Mouse (Mus musculus) CD4-positive, CD25-positive, alpha-beta regulatory T cell, adult 2 months (primary cell): ENCODE data around the gene Zfp956.

Experiments used
- DNase-seq: peaks from one replicate; pipeline ENCODE4 v3.0.0-alpha.2; 2012; ENCODE audit warnings: low read depth, low spot score

Zfp956 gene

GRCm38 (mm10) chr6:47953191-47953726 is at the start of gene Zfp956:
TSS of gene Zfp956 (plus strand) at chr6:47953390.
- peak; percentile 95 for DNase-seq

GRCm38 (mm10) chr6:47903587-47903986 is 49.6 kb upstream of the Zfp956 start:
- DNase-seq = no peak

DNA sequence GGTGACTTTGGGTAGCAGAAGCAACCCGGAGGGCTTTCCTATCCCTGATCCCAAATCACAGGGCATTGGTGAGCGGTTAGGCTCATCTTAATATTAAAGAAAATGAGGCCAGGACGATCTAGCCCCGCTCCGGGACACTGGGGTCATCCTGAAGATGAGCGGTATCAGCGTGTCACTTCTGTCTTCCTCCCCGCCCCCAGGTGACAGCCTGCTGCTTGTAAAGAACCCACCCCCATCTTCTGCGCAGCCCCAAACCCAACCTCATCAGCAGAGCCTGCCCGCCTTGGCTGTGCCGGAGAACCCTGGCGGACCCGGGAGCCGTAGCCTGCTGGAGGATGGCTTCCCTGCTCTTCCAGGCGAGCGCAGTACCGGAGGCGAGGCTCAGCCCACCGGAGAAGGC is 48.8 kb upstream of the Zfp956 start:
- DNase-seq = no peak

DNA sequence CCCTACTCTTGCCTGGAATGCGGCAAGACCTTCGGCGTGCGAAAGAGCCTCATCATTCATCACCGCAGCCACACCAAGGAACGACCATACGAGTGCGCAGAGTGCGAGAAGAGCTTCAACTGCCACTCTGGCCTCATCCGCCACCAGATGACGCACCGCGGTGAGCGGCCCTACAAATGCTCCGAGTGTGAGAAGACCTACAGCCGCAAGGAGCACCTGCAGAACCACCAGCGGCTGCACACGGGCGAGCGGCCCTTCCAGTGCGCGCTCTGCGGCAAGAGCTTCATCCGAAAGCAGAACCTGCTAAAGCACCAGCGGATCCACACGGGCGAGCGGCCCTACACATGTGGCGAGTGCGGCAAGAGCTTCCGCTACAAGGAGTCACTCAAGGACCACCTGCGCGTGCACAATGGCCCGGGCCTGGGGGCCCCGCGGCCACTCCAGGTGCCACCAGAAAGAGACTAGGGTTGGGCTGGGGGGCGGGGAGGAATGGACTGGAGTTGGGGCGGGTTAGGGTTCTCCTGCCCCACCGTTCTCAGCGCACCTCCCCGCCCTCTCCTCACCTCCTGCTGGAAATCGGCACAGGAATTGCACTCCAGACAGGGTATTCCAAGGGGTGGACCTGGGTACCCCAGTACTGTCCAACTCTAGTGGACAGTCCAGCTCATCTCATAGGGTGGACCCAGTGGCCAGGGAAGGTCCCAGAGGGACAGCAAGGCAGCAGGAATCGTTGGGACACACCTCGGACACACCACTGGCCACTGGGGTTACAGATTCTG is 48.1 kb upstream of the Zfp956 start:
- DNase-seq = no peak

DNA sequence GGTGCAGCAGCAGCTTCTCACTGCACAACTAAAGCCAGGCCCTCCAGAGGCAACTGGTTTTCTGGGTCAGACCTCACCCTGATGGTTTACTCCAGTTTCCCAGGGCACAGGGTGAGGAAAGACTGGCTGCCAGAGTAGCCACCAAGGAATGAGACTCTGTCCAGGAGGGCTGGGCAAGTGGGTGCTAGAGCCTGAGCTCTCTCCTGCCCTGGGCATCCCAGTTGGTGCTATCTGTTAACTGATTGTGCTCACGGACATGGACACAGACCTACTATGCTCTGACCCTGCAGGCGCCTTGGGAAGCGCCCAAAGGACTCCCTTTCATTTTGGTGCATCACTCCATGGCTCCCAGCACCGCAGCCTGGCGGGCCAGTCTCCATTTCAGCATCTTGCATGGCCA is 46.9 kb upstream of the Zfp956 start:
- DNase-seq = no peak

DNA sequence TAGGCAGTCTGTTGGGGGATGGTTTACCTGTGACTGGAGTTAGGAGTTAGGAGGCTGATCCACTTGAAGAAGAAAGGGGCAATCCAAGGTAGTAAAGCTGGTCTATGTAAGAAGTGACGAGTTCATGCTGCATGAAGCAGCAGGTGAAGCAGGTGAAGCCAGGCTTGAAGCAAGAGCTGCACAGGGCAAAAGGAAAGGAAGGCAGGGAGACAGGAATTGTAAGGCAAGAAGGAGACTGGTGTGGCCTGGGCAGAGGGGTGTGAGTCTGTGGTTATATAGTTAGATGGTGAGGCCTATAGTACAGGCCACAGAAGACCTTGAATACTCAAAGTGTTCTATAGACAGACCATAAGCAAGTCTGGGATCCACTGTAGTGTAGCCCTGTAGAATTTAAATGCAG is 44.2 kb upstream of the Zfp956 start:
- DNase-seq = no peak

DNA sequence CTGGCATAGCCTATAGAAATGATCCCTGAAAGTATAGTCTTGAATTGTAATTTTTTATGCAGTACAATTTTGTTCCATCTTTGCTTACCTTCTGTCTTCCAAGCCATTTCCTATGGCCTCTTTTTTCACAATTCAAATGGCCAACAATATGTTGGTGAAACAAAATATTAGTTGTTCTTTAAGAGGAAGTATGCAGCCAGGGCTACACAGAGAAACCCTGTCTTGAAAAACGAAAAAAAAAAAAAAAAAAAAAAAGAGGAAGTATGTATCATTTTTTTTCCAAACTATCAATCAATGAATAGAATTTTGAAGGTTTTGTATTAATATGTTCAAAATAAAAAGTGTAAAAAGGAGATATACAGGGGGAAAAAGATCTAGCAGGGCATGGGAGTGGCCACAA is 41.5 kb upstream of the Zfp956 start:
- DNase-seq = no peak

- no peak for DNase-seq
Observed at GRCm38 (mm10) chr6:47912991-47913390, 40.2 kb upstream of the Zfp956 start.

DNA sequence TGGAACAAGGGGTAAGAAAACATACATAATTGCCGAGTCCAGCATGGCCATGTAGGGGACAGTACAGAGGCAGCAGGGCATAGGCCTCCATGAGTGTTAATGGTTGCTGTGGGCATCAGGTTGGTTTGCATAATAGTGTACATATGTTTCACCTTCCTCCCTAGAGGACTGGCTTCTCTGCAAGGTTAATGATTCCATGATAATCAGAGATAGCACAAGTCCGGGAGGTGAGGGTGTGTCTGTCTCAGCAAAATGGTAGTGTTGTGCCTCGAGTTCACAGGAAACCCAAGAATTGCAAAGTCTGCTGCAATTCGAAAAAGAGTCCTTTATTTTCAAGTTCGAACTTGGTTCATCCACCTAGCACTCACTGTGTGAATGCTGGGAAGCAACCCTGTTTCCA is 36.1 kb upstream of the Zfp956 start:
- no peak for DNase-seq

- no peak for DNase-seq
Observed at GRCm38 (mm10) chr6:47918768-47919274, 34.4 kb upstream of the Zfp956 start.

DNA sequence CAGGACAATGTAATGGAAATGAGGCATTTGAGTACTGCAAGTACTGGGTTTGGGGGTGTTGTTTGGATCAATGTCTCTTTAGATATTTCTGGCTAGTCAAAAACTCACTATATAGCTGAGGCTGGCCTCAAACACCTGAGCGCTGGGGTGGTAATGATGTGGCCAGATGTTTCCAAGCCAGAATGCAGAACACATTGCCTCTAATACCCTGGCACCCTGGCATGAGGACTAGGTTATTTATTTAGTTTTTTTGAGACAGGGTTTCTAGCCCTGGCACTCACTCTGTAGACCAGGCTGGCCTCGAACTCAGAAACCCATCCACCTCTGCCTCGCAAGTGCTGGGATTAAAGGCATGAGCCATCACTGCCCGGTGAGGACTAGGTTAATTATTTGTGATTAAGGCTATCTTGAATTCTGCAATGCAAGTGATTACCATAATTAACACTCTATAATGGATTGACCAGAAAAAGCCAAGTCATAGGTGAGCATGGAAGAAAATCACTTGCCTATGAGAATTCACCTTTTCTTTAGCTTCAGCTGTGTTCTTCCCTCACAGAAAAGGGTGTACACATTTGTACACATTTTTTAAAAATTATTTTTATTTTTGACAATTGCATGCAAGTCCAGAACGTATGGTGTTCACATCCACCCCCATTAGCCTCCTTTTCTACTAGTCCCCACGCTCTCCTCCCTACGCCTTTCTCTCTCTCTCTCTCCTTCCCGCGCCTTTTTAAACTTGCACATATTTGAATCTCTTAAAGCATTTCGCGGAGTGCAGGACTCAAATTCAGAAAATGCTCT is 33.3 kb upstream of the Zfp956 start:
- no peak for DNase-seq

GRCm38 (mm10) chr6:47920447-47921340 is 32.5 kb upstream of the Zfp956 start, which contains the start of gene Zfp212:
TSS of gene Zfp212 (plus strand) at chr6:47920476.
- DNase-seq = peak; percentile 93

DNA sequence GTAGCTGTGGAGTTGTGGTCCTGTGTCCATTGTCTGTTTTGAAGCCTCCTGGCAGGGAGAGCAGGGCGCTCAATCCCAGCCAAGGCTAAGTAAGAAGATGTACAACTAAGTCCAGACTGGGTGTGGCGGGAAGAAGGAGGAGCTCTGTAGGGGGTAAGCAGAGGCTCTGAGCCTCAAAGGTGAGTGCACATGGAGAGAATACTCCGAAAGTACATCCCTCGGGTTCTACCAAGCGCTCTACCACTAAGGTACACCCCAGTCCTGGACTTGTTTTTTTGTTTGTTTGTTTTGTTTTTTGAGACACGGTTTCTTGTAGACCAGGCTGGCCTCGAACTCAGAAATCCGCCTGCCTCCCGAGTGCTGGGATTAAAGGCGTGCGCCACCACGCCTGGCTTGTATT is 10.7 kb upstream of the Zfp956 start:
- no peak for DNase-seq

- DNase-seq = peak; percentile 78
Observed at GRCm38 (mm10) chr6:47943021-47943691, 10.0 kb upstream of the Zfp956 start.

GRCm38 (mm10) chr6:47943721-47944120 is 9.5 kb upstream of the Zfp956 start:
- DNase-seq = no peak

GRCm38 (mm10) chr6:47947388-47947787 is 5.8 kb upstream of the Zfp956 start:
- no peak for DNase-seq

- DNase-seq = no peak
Observed at GRCm38 (mm10) chr6:47954425-47954824, 1.2 kb downstream of the Zfp956 start.

GRCm38 (mm10) chr6:47957816-47958215 is 4.6 kb downstream of the Zfp956 start:
- DNase-seq = no peak

DNA sequence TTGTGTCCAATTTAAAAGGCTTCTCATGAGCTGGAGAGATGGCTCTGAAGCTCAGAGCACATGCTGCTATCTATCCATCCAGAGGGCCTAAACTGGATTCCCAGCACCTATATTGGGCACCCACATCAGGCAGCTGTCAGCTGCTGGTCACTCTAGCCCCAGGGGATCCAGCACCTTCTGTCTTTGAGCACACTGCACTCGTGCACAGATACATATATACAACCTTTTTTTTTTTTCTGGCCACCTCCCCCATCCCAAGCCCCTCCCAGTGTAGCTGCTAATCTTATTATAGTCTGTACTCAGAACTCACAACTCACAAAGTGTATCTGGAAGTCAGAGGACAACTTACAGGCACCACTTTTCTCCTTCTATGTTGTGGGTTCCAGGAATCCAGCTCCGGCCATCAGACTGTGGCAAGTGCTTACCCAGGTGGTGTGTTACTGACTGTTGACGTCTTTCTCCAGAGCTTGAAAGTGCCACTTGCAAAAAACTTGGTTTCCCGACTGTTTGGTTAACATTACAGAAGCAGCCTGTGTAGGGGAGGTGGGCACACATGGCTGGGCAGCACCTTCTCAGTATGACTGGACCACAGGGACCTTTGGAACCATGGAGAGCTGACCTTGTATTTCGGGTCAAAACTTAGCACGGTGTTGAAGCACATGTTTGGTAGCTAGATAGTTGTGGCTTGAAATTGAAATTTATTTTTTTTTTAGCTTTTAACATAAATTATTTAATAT is 7.7 kb downstream of the Zfp956 start:
- DNase-seq = no peak

DNA sequence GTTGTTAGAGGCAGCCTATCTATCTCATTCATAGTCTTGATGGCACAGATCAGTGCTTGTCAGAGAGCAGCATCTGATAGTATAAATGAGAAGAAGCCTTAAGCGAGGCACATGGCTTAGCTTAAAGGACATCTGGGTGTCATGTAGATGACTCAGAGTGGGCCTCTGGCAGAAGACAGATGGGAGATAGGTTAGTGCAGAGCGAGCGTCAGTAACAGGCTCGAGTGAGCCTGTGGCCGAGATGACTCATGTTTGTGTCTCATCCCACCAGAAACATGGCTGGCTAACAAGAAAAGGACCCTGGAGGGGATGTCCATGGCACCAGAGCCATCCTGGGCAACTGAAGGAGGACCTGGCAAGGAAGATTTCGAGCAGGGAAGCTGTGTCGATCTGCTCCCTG is 9.9 kb downstream of the Zfp956 start:
- DNase-seq = no peak
